Mouse (Mus musculus) MEL (cell line): ENCODE measurements around the gene Acvr2a. TPM values are rescaled to one million over a fixed set of nuclear protein-coding genes. Genes with fewer than 3 reads are reported as not detected.

Experiments used
- DNase-seq: peaks from one replicate; pipeline ENCODE4 v3.0.0; 2011; ENCODE audit warnings: low read depth, low spot score
- H3K27ac ChIP-seq: 2 replicates; pipeline ENCODE4 v1.5.1; 2012; ENCODE audit warnings: low read depth, mild to moderate bottlenecking, control low read depth, low read length, moderate library complexity; ENCODE audit not compliant: control insufficient read depth
- H3K27me3 ChIP-seq, 2 experiments: fragments of 150-350 bp in 1 of 2; sonication (generic) in 1 of 2; 2 replicates each; pipeline ENCODE4 v1.6.1; 2012; ENCODE audit warnings: low read length in 2 of 2, mild to moderate bottlenecking in 2 of 2, improper control_type of control experiment in 1 of 2, moderate library complexity in 1 of 2; ENCODE audit not compliant: insufficient read depth in 2 of 2, control insufficient read depth in 1 of 2
- H3K36me3 ChIP-seq, 2 experiments: 2 replicates each; pipeline ENCODE4 v1.6.1; 2012 to 2014; ENCODE audit warnings: low read length in 2 of 2, improper control_type of control experiment in 1 of 2, inconsistent platforms in 1 of 2, mild to moderate bottlenecking in 1 of 2; ENCODE audit not compliant: insufficient read depth in 2 of 2, control insufficient read depth in 1 of 2
- H3K4me1 ChIP-seq, 2 experiments: fragments of 150-350 bp in 1 of 2; sonication (generic) in 1 of 2; 2 replicates each; pipeline ENCODE4 v1.6.1; 2012; ENCODE audit warnings: low read length in 2 of 2, improper control_type of control experiment in 1 of 2, mild to moderate bottlenecking in 1 of 2; ENCODE audit not compliant: insufficient read depth in 2 of 2, control insufficient read depth in 1 of 2
- H3K4me3 ChIP-seq, 2 experiments: fragments of 150-350 bp in 1 of 2; sonication (generic) in 1 of 2; 2 replicates each; pipeline ENCODE4 v1.5.1; 2012; ENCODE audit warnings: low read depth in 2 of 2, low read length in 2 of 2, mild to moderate bottlenecking in 2 of 2, moderate library complexity in 2 of 2, control low read depth in 1 of 2, improper control_type of control experiment in 1 of 2; ENCODE audit not compliant: control insufficient read depth in 1 of 2, insufficient read depth in 1 of 2
- H3K79me2 ChIP-seq: 2 replicates; pipeline ENCODE4 v1.6.1; 2012; ENCODE audit warnings: mild to moderate bottlenecking, low read length, moderate library complexity; ENCODE audit not compliant: control insufficient read depth, poor library complexity, insufficient read depth
- H3K9ac ChIP-seq: 2 replicates; pipeline ENCODE4 v1.6.1; 2012; ENCODE audit warnings: low read depth, mild to moderate bottlenecking, control low read depth, low read length, moderate library complexity; ENCODE audit not compliant: control insufficient read depth, poor library complexity, severe bottlenecking
- H3K9me3 ChIP-seq: fragments of 150-350 bp; sonication (generic); replicated peaks from 2 replicates; pipeline ENCODE4 v1.6.1; 2012; ENCODE audit warnings: mild to moderate bottlenecking, low read length, improper control_type of control experiment, moderate library complexity; ENCODE audit not compliant: insufficient read depth
- CHD1 ChIP-seq: IDR thresholded peaks from 2 replicates; pipeline ENCODE4 v1.6.1; 2012; ENCODE audit warnings: low read depth, mild to moderate bottlenecking, inconsistent platforms, low read length, improper control_type of control experiment
- CTCF ChIP-seq, 3 experiments: IDR thresholded peaks in 2 of 3; conservative IDR thresholded peaks in 1 of 3; 2 replicates each; pipeline ENCODE4 v1.5.1; 2011 to 2012; ENCODE audit warnings: low read length in 3 of 3, low read depth in 2 of 3, mild to moderate bottlenecking in 2 of 3, improper control_type of control experiment in 1 of 3, inconsistent platforms in 1 of 3, mixed read lengths in 1 of 3, moderate library complexity in 1 of 3; ENCODE audit not compliant: control insufficient read depth in 1 of 3, insufficient read depth in 1 of 3, poor library complexity in 1 of 3, severe bottlenecking in 1 of 3
- E2F4 ChIP-seq: IDR thresholded peaks from 2 replicates; pipeline ENCODE4 v1.6.1; 2011; ENCODE audit warnings: low read depth, low read length, improper control_type of control experiment, borderline replicate concordance
- EP300 ChIP-seq, 2 experiments: IDR thresholded peaks; 2 replicates each; pipeline ENCODE4 v1.6.1; 2011; ENCODE audit warnings: improper control_type of control experiment in 2 of 2, low read length in 2 of 2, low read depth in 1 of 2, mild to moderate bottlenecking in 1 of 2
- GATA1 ChIP-seq: IDR thresholded peaks from 2 replicates; pipeline ENCODE4 v1.6.1; 2011; ENCODE audit warnings: low read depth, low read length, improper control_type of control experiment
- JUND ChIP-seq: IDR thresholded peaks from 2 replicates; pipeline ENCODE4 v1.6.1; 2011; ENCODE audit warnings: low read depth, mild to moderate bottlenecking, improper control_type of control experiment, low read length
- KAT2A ChIP-seq: conservative IDR thresholded peaks from 2 replicates; pipeline ENCODE4 v1.6.1; 2012; ENCODE audit warnings: low read depth, low read length, improper control_type of control experiment, inconsistent platforms
- MAFK ChIP-seq: IDR thresholded peaks from 2 replicates; pipeline ENCODE4 v1.6.1; 2011; ENCODE audit warnings: low read depth, mild to moderate bottlenecking, low read length, improper control_type of control experiment, borderline replicate concordance
- MAX ChIP-seq: IDR thresholded peaks from 2 replicates; pipeline ENCODE4 v1.6.1; 2011; ENCODE audit warnings: low read length, improper control_type of control experiment
- MAZ ChIP-seq: IDR thresholded peaks from 2 replicates; pipeline ENCODE4 v1.6.1; 2012; ENCODE audit warnings: low read depth, mild to moderate bottlenecking, inconsistent platforms, low read length, improper control_type of control experiment
- MEF2A ChIP-seq: IDR thresholded peaks from 2 replicates; pipeline ENCODE4 v1.6.1; 2014; ENCODE audit warnings: low read depth, mild to moderate bottlenecking, inconsistent platforms, low read length, improper control_type of control experiment; ENCODE audit not compliant: poor library complexity, insufficient replicate concordance, severe bottlenecking; ENCODE audit errors: extremely low read depth
- MXI1 ChIP-seq: IDR thresholded peaks from 2 replicates; pipeline ENCODE4 v1.6.1; 2011; ENCODE audit warnings: mild to moderate bottlenecking, low read depth, low read length, improper control_type of control experiment
- MYB ChIP-seq: IDR thresholded peaks from 2 replicates; pipeline ENCODE4 v1.6.1; 2011; ENCODE audit warnings: mild to moderate bottlenecking, low read depth, low read length, improper control_type of control experiment
- NRF1 ChIP-seq: IDR thresholded peaks from 2 replicates; pipeline ENCODE4 v1.6.1; 2014; ENCODE audit warnings: low read depth, mild to moderate bottlenecking, inconsistent platforms, low read length, improper control_type of control experiment, moderate library complexity; ENCODE audit not compliant: poor library complexity, insufficient read depth, severe bottlenecking
- POLR2A ChIP-seq, 2 experiments: IDR thresholded peaks; 2 replicates each; pipeline ENCODE4 v1.6.1; 2011 to 2012; ENCODE audit warnings: low read length in 2 of 2, mild to moderate bottlenecking in 2 of 2, control low read depth in 1 of 2, improper control_type of control experiment in 1 of 2, low read depth in 1 of 2, moderate library complexity in 1 of 2; ENCODE audit not compliant: control insufficient read depth in 1 of 2, insufficient read depth in 1 of 2, poor library complexity in 1 of 2
- POLR2AphosphoS5 ChIP-seq: IDR thresholded peaks from 2 replicates; pipeline ENCODE4 v1.6.1; 2012; ENCODE audit warnings: low read depth, borderline replicate concordance, mild to moderate bottlenecking, inconsistent platforms, low read length, moderate library complexity, mixed read lengths
- RAD21 ChIP-seq: IDR thresholded peaks from 2 replicates; pipeline ENCODE4 v1.6.1; 2011; ENCODE audit warnings: mild to moderate bottlenecking, low read depth, low read length, improper control_type of control experiment
- RCOR1 ChIP-seq: IDR thresholded peaks from 2 replicates; pipeline ENCODE4 v1.6.1; 2012; ENCODE audit warnings: low read depth, mild to moderate bottlenecking, inconsistent platforms, low read length, improper control_type of control experiment
- TBP ChIP-seq: IDR thresholded peaks from 2 replicates; pipeline ENCODE4 v1.8.0; 2011; ENCODE audit warnings: low read depth, low read length, improper control_type of control experiment
- TCF12 ChIP-seq: IDR thresholded peaks from 2 replicates; pipeline ENCODE4 v1.6.1; 2014; ENCODE audit warnings: low read depth, mild to moderate bottlenecking, inconsistent platforms, low read length, improper control_type of control experiment, moderate library complexity
- UBTF ChIP-seq: IDR thresholded peaks from 2 replicates; pipeline ENCODE4 v1.6.1; 2012; ENCODE audit warnings: low read depth, mild to moderate bottlenecking, inconsistent platforms, low read length, improper control_type of control experiment, moderate library complexity, borderline replicate concordance; ENCODE audit not compliant: insufficient read depth
- USF1 ChIP-seq: IDR thresholded peaks from 2 replicates; pipeline ENCODE4 v1.6.1; 2014; ENCODE audit warnings: low read depth, mild to moderate bottlenecking, inconsistent platforms, low read length, improper control_type of control experiment, moderate library complexity
- ZKSCAN1 ChIP-seq: IDR thresholded peaks from 2 replicates; pipeline ENCODE4 v1.6.1; 2012; ENCODE audit warnings: low read depth, mild to moderate bottlenecking, inconsistent platforms, low read length, improper control_type of control experiment, moderate library complexity
- polyA plus RNA-seq, 2 experiments: library from polyadenylated mRNA; stranded (reverse) in 1 of 2; unstranded in 1 of 2; fragments of >175 nt in 1 of 2; fragments of >200 nt in 1 of 2; gene quantifications; 2 replicates each; pipeline versions ENCODE4 v1.2.1 to v1.2.4; 2012; ENCODE audit warnings: low replicate concordance in 2 of 2, low read depth in 1 of 2; ENCODE audit not compliant: insufficient read length in 2 of 2, insufficient read depth in 1 of 2, missing spikeins in 1 of 2
- total RNA-seq: library from RNA; depleted of rRNA; stranded (reverse); fragments of 300-350 nt; gene quantifications from 2 replicates; pipeline ENCODE4 v1.2.3, GENCODE M21; 2012

Acvr2a gene
- total and polyA plus RNA-seq, 3 experiments: 2.2 to 3.5 TPM; not detected in 1

DNA sequence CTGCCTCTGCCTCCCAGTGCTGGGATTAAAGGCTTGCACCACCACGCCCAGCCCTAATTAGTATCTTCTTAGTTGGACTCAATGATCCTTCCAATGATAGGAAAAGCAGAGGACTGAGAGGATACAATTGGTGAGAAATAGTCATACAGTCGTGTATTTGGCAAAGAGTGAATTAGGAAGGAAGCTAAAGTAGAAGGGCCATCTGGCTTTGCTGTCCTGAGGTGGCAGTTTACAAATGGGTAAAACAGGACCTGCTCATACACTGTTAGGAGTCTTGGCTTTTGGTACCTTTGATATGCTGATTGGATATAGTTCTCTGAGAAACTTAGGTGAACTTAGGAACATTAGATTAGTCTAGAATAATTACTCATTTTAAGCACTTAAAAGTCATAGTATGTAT lies 16.6 kb downstream of the Acvr2a start:
- Histone ChIP-seq H3K4me3 (no peak overlapping the region), H3K9ac (no peak overlapping the region), H3K79me2 (peaks cover 5% of the 10 kb centered on the region; the same call in 1 of the 2 replicates), H3K4me1 (peaks cover 9 to 11% of the 10 kb centered on the region in 2 experiments), H3K36me3 (peaks cover 0 to 19% of the 10 kb centered on the region in 2 experiments; a peak in 2 of 4 replicates), H3K9me3 (no peaks in the 10 kb centered on the region), H3K27me3 (no peaks in the 10 kb centered on the region), H3K27ac (no peak overlapping the region)
- no peak for DNase-seq
- TF ChIP-seq JUND (no peak), USF1 (no peak), EP300 (IDR thresholded peaks at IDR 0.05; ENCODE audit: low read depth in 1 of 2, low read length in 2 of 2) (no peak), MAFK (no peak), KAT2A (no peak)

DNA sequence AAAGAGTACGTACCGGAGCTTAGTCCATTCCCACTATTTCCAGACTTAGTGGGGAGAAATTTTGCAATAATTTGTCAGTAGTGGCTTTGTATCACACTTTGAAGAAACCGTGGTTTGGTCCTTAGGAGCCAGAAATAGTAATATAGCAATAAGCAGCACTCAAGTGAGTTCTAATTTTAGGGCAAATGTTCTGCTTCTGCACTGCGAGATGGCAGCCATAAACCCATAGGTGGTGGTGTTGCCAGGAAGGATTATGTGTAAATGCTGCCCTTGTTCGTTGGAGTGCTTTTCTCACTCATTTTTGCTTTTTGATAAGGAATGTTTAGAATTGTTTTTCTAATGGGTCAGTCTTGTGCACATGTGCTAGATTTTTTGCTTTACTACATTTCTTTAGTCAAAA lies 18.4 kb downstream of the Acvr2a start:
- Histone ChIP-seq H3K4me1 (peaks cover 0 to 3% of the 10 kb centered on the region in 2 experiments; a peak in 3 of 4 replicates), H3K79me2 (peaks cover 2% of the 10 kb centered on the region; the same call in 1 of the 2 replicates), H3K9me3 (no peaks in the 10 kb centered on the region), H3K4me3 (no peak overlapping the region), H3K27ac (no peak overlapping the region), H3K36me3 (peaks cover 0 to 4% of the 10 kb centered on the region in 2 experiments; a peak in 2 of 4 replicates), H3K27me3 (no peaks in the 10 kb centered on the region)
- no peak for DNase-seq
- TF ChIP-seq TBP (no peak), MAFK (no peak), RAD21 (no peak), POLR2AphosphoS5 (no peak), MYB (no peak), RCOR1 (no peak), MXI1 (no peak), MAX (no peak), MAZ (no peak), EP300 (IDR thresholded peaks at IDR 0.05; ENCODE audit: low read depth in 1 of 2, low read length in 2 of 2) (no peak), POLR2A (IDR thresholded peaks at IDR 0.05; ENCODE audit: control insufficient read depth in 1 of 2, insufficient read depth in 1 of 2, low read depth in 1 of 2, low read length in 2 of 2, poor library complexity in 1 of 2) (no peak), MEF2A (no peak), NRF1 (no peak), E2F4 (no peak), CHD1 (no peak), GATA1 (no peak), ZKSCAN1 (no peak), UBTF (no peak), TCF12 (no peak), CTCF (IDR thresholded peaks at IDR 0.05 in 2 of 3, conservative IDR thresholded peaks at IDR 0.05 in 1 of 3; ENCODE audit: control insufficient read depth in 1 of 3, insufficient read depth in 1 of 3, low read depth in 2 of 3, low read length in 3 of 3, poor library complexity in 1 of 3, severe bottlenecking in 1 of 3) (no peak)
- TF ChIP-seq, all 39 proteins: peak for 0
- no peak overlapping the region for H3K9ac ChIP-seq
